Mouse (Mus musculus) heart, postnatal 0 days (tissue): ENCODE data around the gene Kif5c. TPM values are rescaled to one million over a fixed set of nuclear protein-coding genes. Genes with fewer than 3 reads are reported as not detected.

Experiments
- ATAC-seq: fragments of 200-750 bp; cut with Nextera tagmentation; 2 replicates; pipeline ENCODE4 v1.8.0; 2017; ENCODE audit warnings: low read depth, moderate number of reproducible peaks, moderate library complexity; ENCODE audit not compliant: insufficient read depth
- DNase-seq: peaks from one replicate; pipeline ENCODE4 v3.0.0-alpha.2; 2016; ENCODE audit warnings: low spot score
- H3K27ac ChIP-seq: fragments of 300-500 bp; sonication (generic); 2 replicates; pipeline ENCODE4 v1.5.1; 2014; ENCODE audit warnings: low read depth, mild to moderate bottlenecking
- H3K27me3 ChIP-seq: fragments of 300-500 bp; sonication (generic); 2 replicates; pipeline ENCODE4 v1.6.1; 2014; ENCODE audit warnings: low read length, mixed read lengths; ENCODE audit not compliant: control insufficient read depth, insufficient read depth
- H3K36me3 ChIP-seq: fragments of 300-500 bp; sonication (generic); replicated peaks from 2 replicates; pipeline ENCODE4 v1.6.1; 2014; ENCODE audit warnings: low read length, mixed read lengths; ENCODE audit not compliant: control insufficient read depth, insufficient read depth
- H3K4me1 ChIP-seq: fragments of 300-500 bp; sonication (generic); 2 replicates; pipeline ENCODE4 v1.6.1; 2014; ENCODE audit warnings: antibody characterized with exemption; ENCODE audit not compliant: control insufficient read depth, insufficient read depth
- H3K4me2 ChIP-seq: fragments of 300-500 bp; sonication (generic); 2 replicates; pipeline ENCODE4 v1.6.1; 2014; ENCODE audit warnings: low read depth, mild to moderate bottlenecking, low read length, moderate library complexity
- H3K4me3 ChIP-seq: fragments of 300-500 bp; sonication (generic); 2 replicates; pipeline ENCODE4 v1.5.1; 2014; ENCODE audit warnings: low read depth, low read length
- H3K9ac ChIP-seq: fragments of 300-500 bp; sonication (generic); replicated peaks from 2 replicates; pipeline ENCODE4 v1.6.1; 2014; ENCODE audit warnings: low read depth, low read length, mixed read lengths
- H3K9me3 ChIP-seq: fragments of 300-500 bp; sonication (generic); replicated peaks from 2 replicates; pipeline ENCODE4 v1.6.1; 2016; ENCODE audit warnings: low read length; ENCODE audit not compliant: control insufficient read depth
- CTCF ChIP-seq: IDR thresholded peaks from 2 replicates; pipeline ENCODE4 v1.5.1; 2016; ENCODE audit warnings: antibody characterized with exemption, control low read depth, low read depth
- EP300 ChIP-seq: IDR thresholded peaks from 2 replicates; pipeline ENCODE4 v1.6.1; 2016; ENCODE audit warnings: antibody characterized with exemption, low read depth
- WGBS: fragments of 180-500 bp; shearing (Covaris S2); extraction: QIAGEN DNeasy Blood & Tissue Kit; methylation state at CpG from one replicate; pipeline ENCODE4 v1.1.7; 2014; 5-methylcytosine and 5-hydroxymethylcytosine counted together
- polyA plus RNA-seq: library from polyadenylated mRNA; unstranded; fragments of >200 nt; fragmentation: Nextera tagmentation; extraction: Ambion mirVana; gene quantifications from 2 replicates; pipeline ENCODE4 v1.2.1, GENCODE M21; 2015
- total RNA-seq: library from RNA; depleted of rRNA; stranded (reverse); fragments of >200 nt; gene quantifications from 2 replicates; pipeline ENCODE4 v1.2.3, GENCODE M21; 2014; ENCODE audit warnings: low replicate concordance

Gene Kif5c
- total and polyA plus RNA-seq, 2 experiments from 2014 or later, result 0.34 to 0.76 TPM

- H3K9me3 ChIP-seq, result no peaks in the 10 kb centered on the region
- no peak for TF ChIP-seq CTCF
- TF ChIP-seq EP300, result no peak
- peaks cover 7% of the 10 kb centered on the region; the same call in 1 of the 2 replicates for H3K4me1 ChIP-seq
- 76% methylated on average over 4 of the region's 4 CpGs for WGBS
- no peak overlapping the region for H3K27ac ChIP-seq
- no peak overlapping the region for H3K4me3 ChIP-seq
- no peak overlapping the region for H3K9ac ChIP-seq
- DNase-seq (no peak), ATAC-seq (no peak)
- no peaks in the 10 kb centered on the region for H3K36me3 ChIP-seq
- H3K27me3 ChIP-seq, result no peaks in the 10 kb centered on the region
- no peak overlapping the region for H3K4me2 ChIP-seq
Measured at GRCm38 (mm10) chr2:49776407-49776806, 157.3 kb downstream of the Kif5c start.

DNA sequence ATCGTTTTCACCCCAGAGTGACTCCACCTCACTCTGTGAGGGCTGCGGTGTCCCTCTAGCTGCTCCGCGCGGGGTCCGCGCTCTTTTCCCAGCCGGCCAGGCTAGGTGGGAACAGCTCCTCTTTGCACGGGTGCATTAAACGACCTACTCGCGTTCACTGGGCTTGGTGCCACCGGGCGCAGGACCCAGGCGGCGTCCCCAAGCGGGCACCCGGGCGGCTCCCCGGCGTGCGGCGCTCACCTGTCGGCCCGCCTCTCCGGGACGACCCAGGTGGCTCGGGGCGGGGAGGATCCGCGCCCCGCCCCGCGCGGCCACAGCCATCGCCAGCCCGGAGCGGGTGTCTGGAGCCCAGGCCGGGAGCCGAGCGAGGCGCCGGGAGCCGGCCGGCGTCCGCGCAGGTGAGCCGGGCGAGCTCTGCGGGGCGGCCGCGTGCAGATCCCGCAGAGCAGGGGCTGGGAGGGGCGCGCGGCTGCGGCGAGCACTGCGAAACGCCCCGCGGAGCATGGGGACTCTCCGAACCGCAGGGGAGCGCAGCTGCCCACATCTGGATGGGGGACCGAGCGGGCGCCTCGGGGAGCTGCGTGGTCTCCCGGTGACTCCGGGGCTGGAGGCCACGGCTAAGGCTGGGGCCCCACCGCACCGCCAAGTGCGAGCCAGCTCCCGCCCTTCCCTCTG, 168.4 kb downstream of the Kif5c start, which contains the start of gene Lypd6b:
Gene Lypd6b (plus strand): TSS at position 313 of the 675 bp plus-strand sequence.
- peak within 1 kb of the TSS; percentile 15; the same call in 1 of the 2 replicates for H3K9ac ChIP-seq
- H3K4me1 ChIP-seq, result peaks cover 7% of the 10 kb centered on the region; the same call in 1 of the 2 replicates
- no peaks in the 10 kb centered on the region for H3K36me3 ChIP-seq
- WGBS, result 2% methylated on average over 73 of the region's 79 CpGs
- TF ChIP-seq EP300, result no peak
- no peak for TF ChIP-seq CTCF
- peak within 1 kb of the TSS; percentile 51 for H3K4me3 ChIP-seq
- H3K27ac ChIP-seq, result no peak within 1 kb of the TSS
- H3K27me3 ChIP-seq, result peaks cover 21% of the 10 kb centered on the region
- DNase-seq (no peak), ATAC-seq (peak; percentile 40; the same call in 1 of the 2 replicates)
- peak within 1 kb of the TSS; percentile 85 for H3K4me2 ChIP-seq
- no peaks in the 10 kb centered on the region for H3K9me3 ChIP-seq

- TF ChIP-seq EP300 (no peak), CTCF (no peak)
- ATAC-seq, result peak; percentile 21; the same call in 1 of the 2 replicates
- no peaks in the 10 kb centered on the region for H3K36me3 ChIP-seq
- H3K9me3 ChIP-seq, result no peaks in the 10 kb centered on the region
- WGBS, result 2% methylated on average over 12 of the region's 14 CpGs
- H3K9ac ChIP-seq, result no peak overlapping the region
- peak overlapping the region; percentile 85 for H3K4me2 ChIP-seq
- H3K27ac ChIP-seq, result no peak overlapping the region
- DNase-seq, result no peak
- peaks cover 21% of the 10 kb centered on the region for H3K27me3 ChIP-seq
- H3K4me1 ChIP-seq, result peaks cover 7% of the 10 kb centered on the region; the same call in 1 of the 2 replicates
- peak overlapping the region; percentile 51 for H3K4me3 ChIP-seq
Measured at GRCm38 (mm10) chr2:49788051-49788418, 168.9 kb downstream of the Kif5c start.

DNA sequence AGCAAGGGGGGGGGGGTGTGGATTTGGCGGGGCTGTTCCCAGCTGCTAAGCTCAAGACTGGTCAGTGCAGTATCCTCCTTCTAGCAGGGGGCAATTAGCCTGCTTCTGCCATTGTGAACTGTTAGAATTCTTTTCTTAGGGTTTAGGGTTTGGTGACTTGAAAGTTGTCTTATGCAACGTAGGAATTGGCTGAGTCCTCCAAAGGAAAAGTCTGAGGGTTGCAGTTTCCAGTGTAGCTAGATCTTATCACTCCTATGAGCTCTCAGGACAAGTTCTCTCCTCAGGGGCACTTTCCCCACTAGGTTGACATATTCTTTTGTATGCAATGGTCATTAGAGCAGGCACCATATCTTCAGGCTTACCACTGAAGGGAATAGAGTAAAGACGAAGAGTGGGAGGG, 169.5 kb downstream of the Kif5c start:
- DNase-seq (no peak), ATAC-seq (no peak)
- Histone ChIP-seq H3K4me1 (peaks cover 7% of the 10 kb centered on the region; the same call in 1 of the 2 replicates), H3K9ac (no peak overlapping the region), H3K27ac (no peak overlapping the region), H3K4me2 (0 out of 2 replicates have a peak overlapping the region, but pooled peaks have one; percentile 18), H3K27me3 (peaks cover 21% of the 10 kb centered on the region), H3K9me3 (no peaks in the 10 kb centered on the region), H3K36me3 (no peaks in the 10 kb centered on the region), H3K4me3 (no peak overlapping the region)
- TF ChIP-seq CTCF, result no peak
- TF ChIP-seq EP300, result no peak
- 16% methylated on average over 3 of the region's 3 CpGs for WGBS

DNA sequence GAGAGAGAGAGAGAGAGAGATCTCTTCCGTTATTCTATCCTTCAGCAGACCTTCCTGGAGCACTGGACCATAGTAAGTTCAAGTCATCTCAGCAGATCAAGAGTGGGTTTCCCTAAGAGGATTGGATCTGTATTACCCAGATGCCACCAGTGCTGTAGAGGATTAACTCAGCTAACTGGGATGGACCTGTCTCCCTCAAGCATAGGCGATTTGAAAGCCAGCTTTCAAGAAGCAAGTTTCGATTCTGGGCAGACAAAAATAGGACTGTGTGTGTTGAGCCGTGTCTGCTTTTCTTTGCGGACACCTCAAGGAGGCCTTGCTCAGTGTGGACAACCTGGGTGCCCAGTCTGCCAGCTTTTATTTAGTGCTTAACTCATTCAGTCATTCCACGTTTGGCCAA, 170.0 kb downstream of the Kif5c start:
- TF ChIP-seq EP300 (no peak), CTCF (no peak)
- Histone ChIP-seq H3K9ac (no peak overlapping the region), H3K9me3 (no peaks in the 10 kb centered on the region), H3K36me3 (no peaks in the 10 kb centered on the region), H3K4me3 (no peak overlapping the region), H3K4me2 (peak overlapping the region; percentile 18; the same call in 1 of the 2 replicates), H3K4me1 (peaks cover 7% of the 10 kb centered on the region; the same call in 1 of the 2 replicates), H3K27me3 (peaks cover 21% of the 10 kb centered on the region), H3K27ac (no peak overlapping the region)
- peak; percentile 45; the same call in 1 of the 2 replicates for ATAC-seq
- peak; percentile 21 for DNase-seq
- WGBS, result 41% methylated on average over 6 of the region's 6 CpGs
